Mouse (Mus musculus): Measurements from ENCODE around the gene Efcab6. TPM values are rescaled to one million over a fixed set of nuclear protein-coding genes. Genes with fewer than 3 reads are reported as not detected.

Efcab6 gene
- polyA plus RNA-seq, 1 experiment from 2014 or later = 0.33 TPM

- DNase-seq = no peak
- H3K36me3 ChIP-seq (ENCODE audit: insufficient read depth) = no peaks in the 10 kb centered on the region
- TF ChIP-seq CTCF (IDR thresholded peaks at IDR 0.05; ENCODE audit: low read depth) = no peak
- H3K4me1 ChIP-seq (ENCODE audit: insufficient read depth) = no peaks in the 10 kb centered on the region
- no peak overlapping the region for H3K4me2 ChIP-seq
- no peak overlapping the region for H3K27ac ChIP-seq (ENCODE audit: low read depth)
- no peak overlapping the region for H3K4me3 ChIP-seq (ENCODE audit: low read depth, low read length)
- H3K9ac ChIP-seq = no peak overlapping the region
- no peak for ATAC-seq (ENCODE audit: insufficient read depth)
- H3K9me3 ChIP-seq (ENCODE audit: low read depth, low read length) = no peaks in the 10 kb centered on the region
- no peaks in the 10 kb centered on the region for H3K27me3 ChIP-seq (ENCODE audit: insufficient read depth, low read length)
- WGBS = 78% methylated on average over 8 of the region's 8 CpGs
Measured at GRCm38 (mm10) chr15:84096051-84096450, 30.9 kb upstream of the Efcab6 start.

DNA sequence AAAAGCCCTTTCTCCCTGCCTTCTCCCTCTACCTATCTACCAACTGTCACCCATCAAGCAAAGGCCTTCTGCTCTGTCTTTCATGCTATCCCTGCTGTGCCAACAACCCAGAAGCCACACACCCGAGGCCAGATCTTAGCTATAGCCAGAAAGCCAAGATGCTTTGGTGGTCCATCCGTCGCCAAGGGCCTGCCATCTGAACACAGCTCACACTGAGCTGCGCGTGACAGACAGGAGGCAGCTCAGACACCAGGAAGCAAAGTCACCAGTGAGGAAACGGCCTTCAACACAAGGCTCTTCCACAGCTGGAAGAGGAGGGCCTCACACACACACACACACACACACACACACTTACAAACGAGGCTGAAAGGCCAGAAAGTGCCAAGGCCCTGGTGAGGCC is 29.7 kb upstream of the Efcab6 start:
- no peak overlapping the region for H3K9ac ChIP-seq

GRCm38 (mm10) chr15:84086775-84087174 is 21.6 kb upstream of the Efcab6 start:
- Histone ChIP-seq H3K9me3 (ENCODE audit: low read depth, low read length) (no peaks in the 10 kb centered on the region), H3K4me2 (no peak overlapping the region), H3K4me1 (ENCODE audit: insufficient read depth) (no peaks in the 10 kb centered on the region), H3K27ac (ENCODE audit: low read depth) (no peak overlapping the region), H3K27me3 (ENCODE audit: insufficient read depth, low read length) (no peaks in the 10 kb centered on the region), H3K4me3 (ENCODE audit: low read depth, low read length) (no peak overlapping the region), H3K36me3 (ENCODE audit: insufficient read depth) (no peaks in the 10 kb centered on the region), H3K9ac (no peak overlapping the region)
- no peak for ATAC-seq (ENCODE audit: insufficient read depth)
- DNase-seq = no peak
- 39% methylated on average over 9 of the region's 9 CpGs for WGBS
- TF ChIP-seq CTCF (IDR thresholded peaks at IDR 0.05; ENCODE audit: low read depth) = no peak

More for the DNA sequence above, 29.7 kb upstream of the Efcab6 start:
- 51% methylated on average over 7 of the region's 7 CpGs for WGBS
- TF ChIP-seq CTCF (IDR thresholded peaks at IDR 0.05; ENCODE audit: low read depth) = no peak
- ATAC-seq (ENCODE audit: insufficient read depth) (no peak), DNase-seq (no peak)
- H3K27me3 ChIP-seq (ENCODE audit: insufficient read depth, low read length) = no peaks in the 10 kb centered on the region
- no peaks in the 10 kb centered on the region for H3K4me1 ChIP-seq (ENCODE audit: insufficient read depth)
- no peaks in the 10 kb centered on the region for H3K9me3 ChIP-seq (ENCODE audit: low read depth, low read length)
- H3K27ac ChIP-seq (ENCODE audit: low read depth) = no peak overlapping the region
- no peak overlapping the region for H3K4me2 ChIP-seq
- H3K4me3 ChIP-seq (ENCODE audit: low read depth, low read length) = no peak overlapping the region
- no peaks in the 10 kb centered on the region for H3K36me3 ChIP-seq (ENCODE audit: insufficient read depth)

- no peak overlapping the region for H3K27ac ChIP-seq (ENCODE audit: low read depth)
- H3K4me3 ChIP-seq (ENCODE audit: low read depth, low read length) = no peak overlapping the region
- H3K4me2 ChIP-seq = no peak overlapping the region
- no peaks in the 10 kb centered on the region for H3K36me3 ChIP-seq (ENCODE audit: insufficient read depth)
- no peaks in the 10 kb centered on the region for H3K4me1 ChIP-seq (ENCODE audit: insufficient read depth)
- ATAC-seq (ENCODE audit: insufficient read depth) = no peak
- H3K9ac ChIP-seq = no peak overlapping the region
- peak; percentile 72 for DNase-seq
- 29% methylated on average over 12 of the region's 12 CpGs for WGBS
- no peaks in the 10 kb centered on the region for H3K9me3 ChIP-seq (ENCODE audit: low read depth, low read length)
- H3K27me3 ChIP-seq (ENCODE audit: insufficient read depth, low read length) = no peaks in the 10 kb centered on the region
- TF ChIP-seq CTCF (IDR thresholded peaks at IDR 0.05; ENCODE audit: low read depth) = no peak
Measured at GRCm38 (mm10) chr15:84086364-84086763, 21.2 kb upstream of the Efcab6 start.

DNA sequence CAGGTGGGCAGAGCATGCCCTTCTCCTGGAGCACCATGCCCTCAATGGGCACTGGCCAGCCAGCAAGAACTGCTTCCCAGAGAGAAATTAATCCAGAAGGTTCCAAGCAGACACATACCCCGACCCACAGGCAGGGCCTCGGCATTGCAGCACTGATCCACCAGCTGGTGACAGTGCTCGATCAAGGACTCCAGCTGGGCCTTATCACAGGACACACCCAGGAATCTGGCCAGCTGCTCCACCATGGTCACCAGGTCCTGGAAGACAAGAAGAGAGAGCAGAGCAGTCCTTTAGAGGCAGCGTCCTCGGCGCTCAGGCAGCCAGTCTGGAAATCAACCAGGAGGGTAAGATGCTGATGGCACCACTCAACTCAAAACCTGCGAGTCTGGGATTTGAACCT is 14.9 kb upstream of the Efcab6 start:
- peak; percentile 78 for DNase-seq
- Histone ChIP-seq H3K4me3 (ENCODE audit: low read depth, low read length) (no peak overlapping the region), H3K36me3 (ENCODE audit: insufficient read depth) (no peaks in the 10 kb centered on the region), H3K4me1 (ENCODE audit: insufficient read depth) (no peaks in the 10 kb centered on the region), H3K27me3 (ENCODE audit: insufficient read depth, low read length) (0 out of 2 replicates have a peak, but pooled peaks cover 2% of the 10 kb centered on the region), H3K4me2 (no peak overlapping the region), H3K9ac (no peak overlapping the region), H3K27ac (ENCODE audit: low read depth) (no peak overlapping the region), H3K9me3 (ENCODE audit: low read depth, low read length) (no peaks in the 10 kb centered on the region)
- ATAC-seq (ENCODE audit: insufficient read depth) = 0 out of 2 replicates have a peak, but pooled peaks have one; percentile 62
- no peak for TF ChIP-seq CTCF (IDR thresholded peaks at IDR 0.05; ENCODE audit: low read depth)
- WGBS = 24% methylated on average over 7 of the region's 7 CpGs

GRCm38 (mm10) chr15:84079519-84079918 is 14.3 kb upstream of the Efcab6 start:
- Histone ChIP-seq H3K9me3 (ENCODE audit: low read depth, low read length) (no peaks in the 10 kb centered on the region), H3K4me2 (no peak overlapping the region), H3K4me1 (ENCODE audit: insufficient read depth) (no peaks in the 10 kb centered on the region), H3K9ac (no peak overlapping the region), H3K4me3 (ENCODE audit: low read depth, low read length) (no peak overlapping the region), H3K36me3 (ENCODE audit: insufficient read depth) (no peaks in the 10 kb centered on the region), H3K27me3 (ENCODE audit: insufficient read depth, low read length) (0 out of 2 replicates have a peak, but pooled peaks cover 8% of the 10 kb centered on the region), H3K27ac (ENCODE audit: low read depth) (no peak overlapping the region)
- WGBS = 77% methylated on average over 2 of the region's 2 CpGs
- no peak for TF ChIP-seq CTCF (IDR thresholded peaks at IDR 0.05; ENCODE audit: low read depth)
- no peak for ATAC-seq (ENCODE audit: insufficient read depth)
- no peak for DNase-seq

GRCm38 (mm10) chr15:84078667-84079066 is 13.5 kb upstream of the Efcab6 start:
- no peak for TF ChIP-seq CTCF (IDR thresholded peaks at IDR 0.05; ENCODE audit: low read depth)
- Histone ChIP-seq H3K4me2 (no peak overlapping the region), H3K9me3 (ENCODE audit: low read depth, low read length) (no peaks in the 10 kb centered on the region), H3K36me3 (ENCODE audit: insufficient read depth) (no peaks in the 10 kb centered on the region), H3K4me3 (ENCODE audit: low read depth, low read length) (no peak overlapping the region), H3K4me1 (ENCODE audit: insufficient read depth) (no peaks in the 10 kb centered on the region), H3K9ac (no peak overlapping the region), H3K27ac (ENCODE audit: low read depth) (no peak overlapping the region), H3K27me3 (ENCODE audit: insufficient read depth, low read length) (0 out of 2 replicates have a peak, but pooled peaks cover 8% of the 10 kb centered on the region)
- DNase-seq (no peak), ATAC-seq (ENCODE audit: insufficient read depth) (no peak)
- 71% methylated on average over 13 of the region's 13 CpGs for WGBS

GRCm38 (mm10) chr15:84077151-84077550 is 12.0 kb upstream of the Efcab6 start:
- H3K4me3 ChIP-seq (ENCODE audit: low read depth, low read length) = no peak overlapping the region
- H3K9ac ChIP-seq = no peak overlapping the region
- WGBS = 51% methylated on average over 17 of the region's 17 CpGs
- no peaks in the 10 kb centered on the region for H3K36me3 ChIP-seq (ENCODE audit: insufficient read depth)
- DNase-seq (no peak), ATAC-seq (ENCODE audit: insufficient read depth) (no peak)
- H3K27me3 ChIP-seq (ENCODE audit: insufficient read depth, low read length) = 0 out of 2 replicates have a peak, but pooled peaks cover 14% of the 10 kb centered on the region
- peak; percentile 34 for TF ChIP-seq CTCF (IDR thresholded peaks at IDR 0.05; ENCODE audit: low read depth)
- H3K4me1 ChIP-seq (ENCODE audit: insufficient read depth) = no peaks in the 10 kb centered on the region
- no peak overlapping the region for H3K27ac ChIP-seq (ENCODE audit: low read depth)
- no peaks in the 10 kb centered on the region for H3K9me3 ChIP-seq (ENCODE audit: low read depth, low read length)
- H3K4me2 ChIP-seq = no peak overlapping the region

Measured in lung, embryonic 14.5 days (tissue).